Mouse (Mus musculus): ENCODE results near the gene Col25a1. TPM values are rescaled to one million over a fixed set of nuclear protein-coding genes. Genes with fewer than 3 reads are reported as not detected.

Gene Col25a1
- polyA plus RNA-seq (2015; fragmentation: Nextera tagmentation; extraction: Ambion mirVana): 2.0 and 2.5 TPM in 2 replicates

DNA sequence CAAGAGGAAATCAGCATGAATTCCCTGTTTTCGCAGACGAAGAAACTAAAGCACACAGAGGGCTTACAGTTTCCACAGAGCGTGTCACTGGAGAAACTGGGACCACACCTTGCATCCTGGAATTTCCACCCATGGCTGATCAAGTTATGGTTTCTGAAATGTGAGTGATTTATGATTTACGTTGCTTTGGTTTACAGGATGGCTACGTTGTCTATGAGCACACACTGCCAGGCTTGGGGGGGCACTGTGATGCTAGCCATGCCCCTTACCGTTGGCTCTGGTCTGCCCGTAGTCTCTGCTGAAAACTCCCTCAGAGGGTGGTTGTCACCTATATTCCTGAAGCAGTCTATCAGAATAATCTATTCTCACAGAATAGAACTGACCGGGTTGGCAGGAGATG lies at the start of gene Col25a1:
Gene Col25a1, plus strand, starts transcription at position 301 of the 400 bp plus-strand sequence.

DNA sequence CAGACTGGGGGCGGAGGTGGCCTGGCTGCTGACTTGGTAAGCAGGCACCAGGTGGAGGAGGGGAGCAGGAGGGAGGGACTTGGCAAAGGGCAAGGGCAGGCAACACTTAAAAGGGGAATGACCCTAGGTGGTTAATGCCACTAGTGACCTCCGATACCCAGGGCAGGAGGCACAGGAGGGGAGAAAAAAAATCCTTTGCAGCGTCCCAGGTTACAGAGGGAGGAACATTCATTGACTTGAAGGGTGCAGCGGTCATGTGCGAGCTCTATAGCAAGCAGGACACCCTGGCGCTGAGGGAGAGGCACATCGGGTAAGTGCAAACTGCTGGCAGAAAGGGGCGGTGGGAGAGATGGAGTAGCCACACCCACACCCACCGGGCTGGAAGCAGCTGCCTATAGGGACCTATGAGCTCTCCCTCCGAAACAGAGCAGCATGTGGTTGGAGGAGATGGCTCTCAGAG lies 486.2 kb downstream of the Col25a1 start, which contains the start of gene Etnppl:
Gene Etnppl, plus strand, starts transcription at position 10 of the 460 bp plus-strand sequence.

Other genes starting within 250 kb of the Col25a1 start
- 16.2 and 17.8 TPM in 2 replicates for gene Casp6, start 230.1 kb upstream of the Col25a1 start, polyA plus RNA-seq (2015; fragmentation: Nextera tagmentation; extraction: Ambion mirVana)
- 2.1 and 2.4 TPM in 2 replicates for gene Mcub, start 161.3 kb upstream of the Col25a1 start, polyA plus RNA-seq (2015; fragmentation: Nextera tagmentation; extraction: Ambion mirVana)
- gene Sec24b, start 69.9 kb upstream of the Col25a1 start, polyA plus RNA-seq (2015; fragmentation: Nextera tagmentation; extraction: Ambion mirVana): 12.9 and 14.7 TPM in 2 replicates